Mouse (Mus musculus) liver, embryonic 14.5 days (tissue): ENCODE results near the gene Lztfl1. TPM values are rescaled to one million over a fixed set of nuclear protein-coding genes. Genes with fewer than 3 reads are reported as not detected.

Experiments used
- ATAC-seq: fragments of 200-750 bp; cut with Nextera tagmentation; 2 replicates; pipeline ENCODE4 v1.8.0; 2017; ENCODE audit warnings: moderate number of reproducible peaks, mild to moderate bottlenecking, moderate library complexity; ENCODE audit not compliant: insufficient read depth
- DNase-seq, 3 experiments: peaks; one replicate each; pipeline ENCODE4 v3.0.0-alpha.2; 2012 to 2013; ENCODE audit warnings: low read depth in 3 of 3, low spot score in 3 of 3
- H3K27ac ChIP-seq: fragments of 300-500 bp; sonication (generic); 2 replicates; pipeline ENCODE4 v1.5.1; 2014; ENCODE audit warnings: moderate library complexity, mild to moderate bottlenecking, control low read depth, inconsistent platforms
- H3K27me3 ChIP-seq: fragments of 300-500 bp; sonication (generic); 2 replicates; pipeline ENCODE4 v1.6.1; 2014; ENCODE audit warnings: mild to moderate bottlenecking, low read length, moderate library complexity; ENCODE audit not compliant: control insufficient read depth, insufficient read depth
- H3K36me3 ChIP-seq: fragments of 300-500 bp; sonication (generic); replicated peaks from 2 replicates; pipeline ENCODE4 v1.6.1; 2014; ENCODE audit warnings: low read depth; ENCODE audit not compliant: control insufficient read depth, insufficient read depth
- H3K4me1 ChIP-seq, 2 experiments: fragments of 200-500 bp in 1 of 2; fragments of 300-500 bp in 1 of 2; sonication (generic) in 1 of 2; replicated peaks; 2 replicates each; pipeline ENCODE4 v1.6.1; 2012 to 2014; ENCODE audit warnings: antibody characterized with exemption in 1 of 2, inconsistent platforms in 1 of 2, low read length in 1 of 2; ENCODE audit not compliant: control insufficient read depth in 2 of 2, insufficient read depth in 2 of 2
- H3K4me2 ChIP-seq: fragments of 300-500 bp; sonication (generic); 2 replicates; pipeline ENCODE4 v1.6.1; 2014; ENCODE audit warnings: low read depth, mild to moderate bottlenecking, control low read depth, moderate library complexity
- H3K4me3 ChIP-seq, 2 experiments: fragments of 200-500 bp in 1 of 2; fragments of 300-500 bp in 1 of 2; sonication (generic) in 1 of 2; 2 replicates each; pipeline ENCODE4 v1.5.1; 2012 to 2014; ENCODE audit warnings: low read depth in 2 of 2, low read length in 2 of 2, mild to moderate bottlenecking in 2 of 2, control low read depth in 1 of 2, inconsistent platforms in 1 of 2, moderate library complexity in 1 of 2; ENCODE audit not compliant: insufficient read depth in 1 of 2
- H3K9ac ChIP-seq: fragments of 300-500 bp; sonication (generic); replicated peaks from 2 replicates; pipeline ENCODE4 v1.6.1; 2014; ENCODE audit warnings: mild to moderate bottlenecking, control low read depth, moderate library complexity
- H3K9me3 ChIP-seq: fragments of 300-500 bp; sonication (generic); 2 replicates; pipeline ENCODE4 v1.6.1; 2016; ENCODE audit warnings: low read length, mixed read lengths; ENCODE audit not compliant: control insufficient read depth
- CTCF ChIP-seq: IDR thresholded peaks from 2 replicates; pipeline ENCODE4 v1.5.1; 2016; ENCODE audit warnings: antibody characterized with exemption, low read depth, control low read depth
- EP300 ChIP-seq: IDR thresholded peaks from 2 replicates; pipeline ENCODE4 v1.6.1; 2016; ENCODE audit warnings: antibody characterized with exemption, low read depth
- WGBS: fragments of 180-500 bp; shearing (Covaris S2); extraction: QIAGEN DNeasy Blood & Tissue Kit; methylation state at CpG from one replicate; pipeline ENCODE4 v1.1.7; 2014; ENCODE audit not compliant: insufficient replicate concordance; 5-methylcytosine and 5-hydroxymethylcytosine counted together
- polyA plus RNA-seq, 2 experiments: library from polyadenylated mRNA; depleted of rRNA in 1 of 2; stranded (reverse) in 1 of 2; unstranded in 1 of 2; fragments of >200 nt; fragmentation: Nextera tagmentation in 1 of 2; extraction: Ambion mirVana in 1 of 2; gene quantifications; 2 replicates each; pipeline versions ENCODE4 v1.2.1 to v1.2.3; 2012 to 2014

Lztfl1 gene
- polyA plus RNA-seq, 2 experiments, result 5.2 to 26.0 TPM

GRCm38 (mm10) chr9:123713111-123713510, 4.4 kb downstream of the Lztfl1 start:
- Histone ChIP-seq H3K4me2 (no peak overlapping the region), H3K4me1 (peaks cover 5 to 9% of the 10 kb centered on the region in 2 experiments), H3K9ac (no peak overlapping the region), H3K27me3 (no peaks in the 10 kb centered on the region), H3K9me3 (no peaks in the 10 kb centered on the region), H3K36me3 (peaks cover 5% of the 10 kb centered on the region), H3K4me3 (no peak overlapping the region), H3K27ac (no peak overlapping the region)
- 78% methylated on average over 2 of the region's 2 CpGs for WGBS
- no peak for TF ChIP-seq EP300
- TF ChIP-seq CTCF, result peak; percentile 14; the same call in 1 of the 2 replicates
- DNase-seq (no peak), ATAC-seq (no peak)

GRCm38 (mm10) chr9:123709226-123709625, 8.3 kb downstream of the Lztfl1 start:
- Histone ChIP-seq H3K4me2 (no peak overlapping the region), H3K27me3 (no peaks in the 10 kb centered on the region), H3K4me3 (no peak overlapping the region), H3K4me1 (no peaks in the 10 kb centered on the region), H3K9me3 (no peaks in the 10 kb centered on the region), H3K36me3 (peaks cover 5% of the 10 kb centered on the region), H3K27ac (no peak overlapping the region), H3K9ac (no peak overlapping the region)
- no peak for TF ChIP-seq EP300
- peak; percentile 24; the same call in 1 of the 2 replicates for TF ChIP-seq CTCF
- ATAC-seq, result no peak
- WGBS, result 48% methylated on average over 2 of the region's 2 CpGs
- no peak for DNase-seq

- peak overlapping the region; percentile 57 for H3K4me2 ChIP-seq
- peak; percentile 92 for TF ChIP-seq EP300
- TF ChIP-seq CTCF, result no peak
- H3K9ac ChIP-seq, result peak overlapping the region; percentile 23
- no peaks in the 10 kb centered on the region for H3K27me3 ChIP-seq
- H3K27ac ChIP-seq, result peak overlapping the region; percentile 85
- H3K9me3 ChIP-seq, result no peaks in the 10 kb centered on the region
- peaks cover 20 to 21% of the 10 kb centered on the region in 2 experiments for H3K4me1 ChIP-seq
- ATAC-seq (peak; percentile 100), DNase-seq (peak; percentile 62 to 74 (median 68))
- H3K4me3 ChIP-seq, result peak overlapping the region in 1 of 2 experiments; percentile 12; a peak in 1 of 4 replicates
- H3K36me3 ChIP-seq, result peaks cover 5% of the 10 kb centered on the region
- 13% methylated on average over 5 of the region's 5 CpGs for WGBS
Observed at GRCm38 (mm10) chr9:123701822-123702221, 15.7 kb downstream of the Lztfl1 start.

- DNase-seq (no peak), ATAC-seq (no peak)
- no peak for TF ChIP-seq EP300
- no peak for TF ChIP-seq CTCF
- H3K9ac ChIP-seq, result no peak overlapping the region
- no peaks in the 10 kb centered on the region for H3K9me3 ChIP-seq
- no peaks in the 10 kb centered on the region for H3K27me3 ChIP-seq
- no peak overlapping the region for H3K27ac ChIP-seq
- H3K4me2 ChIP-seq, result no peak overlapping the region
- H3K4me3 ChIP-seq, result no peak overlapping the region
- WGBS, result 71% methylated on average over 3 of the region's 3 CpGs
- H3K36me3 ChIP-seq, result peaks cover 5% of the 10 kb centered on the region
- peaks cover 3 to 5% of the 10 kb centered on the region in 2 experiments; a peak in 2 of 4 replicates for H3K4me1 ChIP-seq
Observed at GRCm38 (mm10) chr9:123695634-123696302, 21.7 kb downstream of the Lztfl1 start.

- TF ChIP-seq CTCF (no peak), EP300 (no peak)
- no peak for ATAC-seq
Observed at GRCm38 (mm10) chr9:123688227-123688626, 29.3 kb downstream of the Lztfl1 start.

More at GRCm38 (mm10) chr9:123688227-123688626, 29.3 kb downstream of the Lztfl1 start:
- Histone ChIP-seq H3K4me3 (no peak overlapping the region), H3K4me1 (no peaks in the 10 kb centered on the region), H3K27me3 (no peaks in the 10 kb centered on the region), H3K27ac (no peak overlapping the region), H3K9ac (no peak overlapping the region), H3K9me3 (no peaks in the 10 kb centered on the region), H3K36me3 (no peaks in the 10 kb centered on the region), H3K4me2 (no peak overlapping the region)
- DNase-seq, result no peak
- 20% methylated on average over 1 of the region's 1 CpGs for WGBS
